Mouse (Mus musculus) megakaryocyte, adult 5-6 weeks (primary cell): ENCODE data around the gene Krtap1-5. TPM values are rescaled to one million over a fixed set of nuclear protein-coding genes. Genes with fewer than 3 reads are reported as not detected.
"Not testable (repeated sequence)": the region's sequence is repeated elsewhere in the genome, so short reads cannot be mapped to it uniquely, and the experiment has no call there.

ENCODE experiments used
- ATAC-seq: 2 replicates; pipeline ENCODE4 v1.8.0; 2016; ENCODE audit warnings: mild to moderate bottlenecking, inconsistent platforms; ENCODE audit not compliant: poor library complexity, severe bottlenecking
- total RNA-seq, 2 experiments: library from RNA; stranded (forward) in 1 of 2; stranded (reverse) in 1 of 2; fragments of 153-499, 151-499 nt in 1 of 2; fragments of 221-1000, 200-1000 nt in 1 of 2; gene quantifications; 2 replicates each; pipeline versions ENCODE4 v1.2.3 to v1.2.4; 2015 to 2017

The Krtap1-5 gene
- total RNA-seq (2015) (not detected in 2 replicates), total RNA-seq (2017) (not detected in 2 replicates)

GRCm38 (mm10) chr11:99580636-99581035, at the start of gene Krtap1-5:
Krtap1-5 (minus strand) TSS chr11:99581016.
- no peak for ATAC-seq

- ATAC-seq: no peak
Measured at GRCm38 (mm10) chr11:99628138-99628537, 47.3 kb upstream of the Krtap1-5 start, which contains the start of gene Krtap4-1. Krtap4-1 (minus strand) TSS chr11:99628238.

- ATAC-seq: no peak
Measured at GRCm38 (mm10) chr11:99620335-99620734, 39.5 kb upstream of the Krtap1-5 start, which contains the start of gene Gm11562. Gm11562 (minus strand) TSS chr11:99620435.

- no peak for ATAC-seq
Measured at GRCm38 (mm10) chr11:99614796-99615363, 34.1 kb upstream of the Krtap1-5 start, which contains the start of gene Krtap2-4. Krtap2-4 (minus strand) TSS chr11:99614846.

GRCm38 (mm10) chr11:99610089-99610488, 29.3 kb upstream of the Krtap1-5 start, which contains the start of gene Gm11937:
Gm11937 (minus strand) TSS chr11:99610189.
- ATAC-seq: not testable (repeated sequence)

- no peak for ATAC-seq
Measured at GRCm38 (mm10) chr11:99609126-99609525, 28.3 kb upstream of the Krtap1-5 start.

GRCm38 (mm10) chr11:99603208-99603607, 22.4 kb upstream of the Krtap1-5 start, which contains the start of gene Gm11938:
Gm11938 (minus strand) TSS chr11:99603308.
- not testable (repeated sequence) for ATAC-seq

- not testable (repeated sequence) for ATAC-seq
Measured at GRCm38 (mm10) chr11:99597742-99598141, 16.9 kb upstream of the Krtap1-5 start, which contains the start of gene Krtap9-3. Krtap9-3 (minus strand) TSS chr11:99598105.

- ATAC-seq: no peak
Measured at GRCm38 (mm10) chr11:99590981-99591380, 10.2 kb upstream of the Krtap1-5 start, which contains the start of gene Krtap1-3. Krtap1-3 (minus strand) TSS chr11:99591339.

- no peak for ATAC-seq
Measured at GRCm38 (mm10) chr11:99585096-99585495, 4.3 kb upstream of the Krtap1-5 start.

GRCm38 (mm10) chr11:99583245-99583704, 2.5 kb upstream of the Krtap1-5 start, which contains the start of gene Krtap1-4:
Krtap1-4 (minus strand) TSS chr11:99583654.
- ATAC-seq: no peak

GRCm38 (mm10) chr11:99581564-99581963, 748 bp upstream of the Krtap1-5 start:
- no peak for ATAC-seq

- ATAC-seq: no peak
Measured at GRCm38 (mm10) chr11:99581051-99581450, 235 bp upstream of the Krtap1-5 start.

- peak; percentile 82 for ATAC-seq
Measured at GRCm38 (mm10) chr11:99574106-99574505, 6.7 kb downstream of the Krtap1-5 start.

GRCm38 (mm10) chr11:99573164-99573563, 7.7 kb downstream of the Krtap1-5 start:
- ATAC-seq: no peak

- ATAC-seq: no peak
Measured at GRCm38 (mm10) chr11:99566530-99566929, 14.3 kb downstream of the Krtap1-5 start, which contains the start of gene Krtap3-1. Krtap3-1 (minus strand) TSS chr11:99566630.

GRCm38 (mm10) chr11:99562580-99562979, 18.2 kb downstream of the Krtap1-5 start:
- ATAC-seq: no peak

- no peak for ATAC-seq
Measured at GRCm38 (mm10) chr11:99559366-99559765, 21.4 kb downstream of the Krtap1-5 start, which contains the start of gene Gm11939. Gm11939 (minus strand) TSS chr11:99559466.

GRCm38 (mm10) chr11:99557976-99558745, 22.7 kb downstream of the Krtap1-5 start:
- no peak for ATAC-seq

- ATAC-seq: no peak
Measured at GRCm38 (mm10) chr11:99556753-99557152, 24.1 kb downstream of the Krtap1-5 start, which contains the start of gene Krtap3-2. Krtap3-2 (minus strand) TSS chr11:99556853.

GRCm38 (mm10) chr11:99556195-99556594, 24.6 kb downstream of the Krtap1-5 start:
- no peak for ATAC-seq
